Mouse (Mus musculus) limb, embryonic 14.5 days (tissue): ENCODE results near the gene Lrrc75b. TPM values are rescaled to one million over a fixed set of nuclear protein-coding genes. Genes with fewer than 3 reads are reported as not detected.

ENCODE experiments used
- ATAC-seq: fragments of 200-750 bp; cut with Nextera tagmentation; 2 replicates; pipeline ENCODE4 v1.8.0; 2017; ENCODE audit warnings: low read depth, moderate number of reproducible peaks, moderate TSS enrichment; ENCODE audit not compliant: low FRiP score
- DNase-seq: peaks from one replicate; pipeline ENCODE4 v3.0.0-alpha.2; 2015; ENCODE audit warnings: low spot score
- H3K27ac ChIP-seq: fragments of 300-500 bp; sonication (generic); replicated peaks from 2 replicates; pipeline ENCODE4 v1.5.1; 2014; ENCODE audit warnings: low read depth, mild to moderate bottlenecking, low read length, moderate library complexity, mixed read lengths
- H3K27me3 ChIP-seq: fragments of 300-500 bp; sonication (generic); 2 replicates; pipeline ENCODE4 v1.6.1; 2014; ENCODE audit warnings: low read length, mixed read lengths; ENCODE audit not compliant: control insufficient read depth, insufficient read depth
- H3K36me3 ChIP-seq: fragments of 300-500 bp; sonication (generic); 2 replicates; pipeline ENCODE4 v1.6.1; 2014; ENCODE audit warnings: mild to moderate bottlenecking, low read length, moderate library complexity, mixed read lengths; ENCODE audit not compliant: control insufficient read depth, insufficient read depth
- H3K4me1 ChIP-seq: fragments of 300-500 bp; sonication (generic); 2 replicates; pipeline ENCODE4 v1.6.1; 2014; ENCODE audit warnings: antibody characterized with exemption, low read length, mixed read lengths; ENCODE audit not compliant: control insufficient read depth, insufficient read depth
- H3K4me2 ChIP-seq: fragments of 300-500 bp; sonication (generic); replicated peaks from 2 replicates; pipeline ENCODE4 v1.6.1; 2014; ENCODE audit warnings: low read depth, mild to moderate bottlenecking, low read length, moderate library complexity; ENCODE audit not compliant: severe bottlenecking
- H3K4me3 ChIP-seq: fragments of 300-500 bp; sonication (generic); replicated peaks from 2 replicates; pipeline ENCODE4 v1.5.1; 2014; ENCODE audit warnings: low read length
- H3K9ac ChIP-seq: fragments of 300-500 bp; sonication (generic); 2 replicates; pipeline ENCODE4 v1.6.1; 2014; ENCODE audit warnings: mild to moderate bottlenecking, low read depth, low read length, moderate library complexity; ENCODE audit not compliant: severe bottlenecking
- H3K9me3 ChIP-seq: fragments of 300-500 bp; sonication (generic); 2 replicates; pipeline ENCODE4 v1.6.1; 2016; ENCODE audit warnings: low read length; ENCODE audit not compliant: control insufficient read depth
- POLR2A ChIP-seq: fragments of 200-500 bp; IDR thresholded peaks from 2 replicates; pipeline ENCODE4 v1.8.0; 2012; ENCODE audit warnings: inconsistent platforms, mild to moderate bottlenecking, moderate library complexity, borderline replicate concordance; ENCODE audit not compliant: insufficient read depth, insufficient read length; ENCODE audit errors: extremely low read depth
- WGBS: fragments of 180-500 bp; shearing (Covaris S2); extraction: QIAGEN DNeasy Blood & Tissue Kit; methylation state at CpG from one replicate; pipeline ENCODE4 v1.1.7; 2014; 5-methylcytosine and 5-hydroxymethylcytosine counted together
- polyA plus RNA-seq, 2 experiments: library from polyadenylated mRNA; depleted of rRNA in 1 of 2; stranded (reverse) in 1 of 2; unstranded in 1 of 2; fragments of >200 nt; fragmentation: Nextera tagmentation in 1 of 2; extraction: Ambion mirVana in 1 of 2; gene quantifications; 2 replicates each; pipeline versions ENCODE4 v1.2.1 to v1.2.3; 2012 to 2014

Lrrc75b gene
- polyA plus RNA-seq, 2 experiments, result 2.5 to 3.2 TPM

GRCm38 (mm10) chr10:75521643-75522042 is 38.5 kb downstream of the Lrrc75b start:
- peaks cover 7% of the 10 kb centered on the region for H3K4me1 ChIP-seq
- H3K9me3 ChIP-seq, result no peaks in the 10 kb centered on the region
- WGBS, result 78% methylated on average over 4 of the region's 4 CpGs
- no peak overlapping the region for H3K4me2 ChIP-seq
- peaks cover 58% of the 10 kb centered on the region for H3K36me3 ChIP-seq
- no peak overlapping the region for H3K9ac ChIP-seq
- no peak overlapping the region for H3K27ac ChIP-seq
- TF ChIP-seq POLR2A, result no peak
- no peak for ATAC-seq
- H3K4me3 ChIP-seq, result no peak overlapping the region
- no peak for DNase-seq
- no peaks in the 10 kb centered on the region for H3K27me3 ChIP-seq

GRCm38 (mm10) chr10:75520581-75520980 is 39.5 kb downstream of the Lrrc75b start:
- peaks cover 54% of the 10 kb centered on the region for H3K36me3 ChIP-seq
- H3K9ac ChIP-seq, result no peak overlapping the region
- TF ChIP-seq POLR2A, result no peak
- H3K4me2 ChIP-seq, result no peak overlapping the region
- DNase-seq, result no peak
- no peaks in the 10 kb centered on the region for H3K9me3 ChIP-seq
- no peak overlapping the region for H3K27ac ChIP-seq
- WGBS, result 96% methylated on average over 5 of the region's 5 CpGs
- ATAC-seq, result no peak
- H3K4me1 ChIP-seq, result peaks cover 17% of the 10 kb centered on the region
- H3K27me3 ChIP-seq, result no peaks in the 10 kb centered on the region
- no peak overlapping the region for H3K4me3 ChIP-seq

- Histone ChIP-seq H3K9me3 (no peaks in the 10 kb centered on the region), H3K4me3 (peak within 1 kb of the TSS; percentile 71), H3K27ac (peak within 1 kb of the TSS; percentile 93), H3K9ac (peak within 1 kb of the TSS; percentile 85), H3K4me2 (peak within 1 kb of the TSS; percentile 84), H3K4me1 (peaks cover 17% of the 10 kb centered on the region), H3K36me3 (peaks cover 29% of the 10 kb centered on the region), H3K27me3 (no peaks in the 10 kb centered on the region)
- DNase-seq (peak; percentile 95), ATAC-seq (peak; percentile 90)
- TF ChIP-seq POLR2A, result peak; percentile 53; the same call in 1 of the 2 replicates
- 0% methylated on average over 20 of the region's 20 CpGs for WGBS
Observed at GRCm38 (mm10) chr10:75517758-75518143, 42.4 kb downstream of the Lrrc75b start, which contains the start of gene Gucd1. Gene Gucd1, minus strand, starts transcription at chr10:75517972.

GRCm38 (mm10) chr10:75517073-75517757 is 42.9 kb downstream of the Lrrc75b start, which contains the start of gene Snrpd3:
Gene Snrpd3, plus strand, starts transcription at chr10:75517551.
- H3K9me3 ChIP-seq, result no peaks in the 10 kb centered on the region
- peaks cover 17% of the 10 kb centered on the region for H3K4me1 ChIP-seq
- H3K36me3 ChIP-seq, result peaks cover 26% of the 10 kb centered on the region
- peak within 1 kb of the TSS; percentile 85 for H3K9ac ChIP-seq
- peak; percentile 55; the same call in 1 of the 2 replicates for TF ChIP-seq POLR2A
- 0% methylated on average over 23 of the region's 52 CpGs for WGBS
- ATAC-seq, result peak; percentile 98
- H3K4me2 ChIP-seq, result peak within 1 kb of the TSS; percentile 84
- peak; percentile 98 for DNase-seq
- H3K27me3 ChIP-seq, result no peaks in the 10 kb centered on the region
- peak within 1 kb of the TSS; percentile 71 for H3K4me3 ChIP-seq
- H3K27ac ChIP-seq, result peak within 1 kb of the TSS; percentile 93

GRCm38 (mm10) chr10:75516724-75517072 is 43.4 kb downstream of the Lrrc75b start:
- Histone ChIP-seq H3K4me3 (peak overlapping the region; percentile 71), H3K4me2 (peak overlapping the region; percentile 84), H3K4me1 (peaks cover 17% of the 10 kb centered on the region), H3K27ac (peak overlapping the region; percentile 89), H3K9ac (peak overlapping the region; percentile 85), H3K36me3 (peaks cover 26% of the 10 kb centered on the region), H3K9me3 (no peaks in the 10 kb centered on the region), H3K27me3 (no peaks in the 10 kb centered on the region)
- no peak for ATAC-seq
- DNase-seq, result peak; percentile 6
- WGBS, result 2% methylated on average over 12 of the region's 12 CpGs
- no peak for TF ChIP-seq POLR2A
